Mouse (Mus musculus): ENCODE measurements around the gene Heatr5a. TPM values are rescaled to one million over a fixed set of nuclear protein-coding genes. Genes with fewer than 3 reads are reported as not detected.

Heatr5a gene
- polyA plus RNA-seq, 1 experiment, result 0.07 TPM

GRCm38 (mm10) chr12:51947498-51947945, 23.6 kb downstream of the Heatr5a start:
- no peaks in the 10 kb centered on the region for H3K4me1 ChIP-seq (ENCODE audit: control insufficient read depth)
- no peak overlapping the region for H3K4me3 ChIP-seq (replicated peaks)
- no peak for TF ChIP-seq TAL1 (IDR thresholded peaks at IDR 0.05; ENCODE audit: low read length)
- no peak for TF ChIP-seq GATA1 (IDR thresholded peaks at IDR 0.05; ENCODE audit: low read length)
- peaks cover 85% of the 10 kb centered on the region for H3K36me3 ChIP-seq (ENCODE audit: control insufficient read depth)
- H3K9me3 ChIP-seq (ENCODE audit: control insufficient read depth, low read length), result peaks cover 2% of the 10 kb centered on the region; the same call in 1 of the 2 replicates
- H3K27me3 ChIP-seq (ENCODE audit: control insufficient read depth), result no peaks in the 10 kb centered on the region

- no peak overlapping the region for H3K4me3 ChIP-seq (replicated peaks)
- no peak for TF ChIP-seq GATA1 (IDR thresholded peaks at IDR 0.05; ENCODE audit: low read length)
- TF ChIP-seq TAL1 (IDR thresholded peaks at IDR 0.05; ENCODE audit: low read length), result no peak
- H3K36me3 ChIP-seq (ENCODE audit: control insufficient read depth), result peaks cover 70% of the 10 kb centered on the region
- no peaks in the 10 kb centered on the region for H3K27me3 ChIP-seq (ENCODE audit: control insufficient read depth)
- H3K9me3 ChIP-seq (ENCODE audit: control insufficient read depth, low read length), result peaks cover 2% of the 10 kb centered on the region; the same call in 1 of the 2 replicates
- no peaks in the 10 kb centered on the region for H3K4me1 ChIP-seq (ENCODE audit: control insufficient read depth)
Measured at GRCm38 (mm10) chr12:51945331-51945730, 25.8 kb downstream of the Heatr5a start.

- Histone ChIP-seq H3K9me3 (ENCODE audit: control insufficient read depth, low read length) (no peaks in the 10 kb centered on the region), H3K4me1 (ENCODE audit: control insufficient read depth) (no peaks in the 10 kb centered on the region), H3K4me3 (replicated peaks) (no peak overlapping the region), H3K36me3 (ENCODE audit: control insufficient read depth) (peaks cover 61% of the 10 kb centered on the region), H3K27me3 (ENCODE audit: control insufficient read depth) (no peaks in the 10 kb centered on the region)
- no peak for TF ChIP-seq TAL1 (IDR thresholded peaks at IDR 0.05; ENCODE audit: low read length)
- no peak for TF ChIP-seq GATA1 (IDR thresholded peaks at IDR 0.05; ENCODE audit: low read length)
Measured at GRCm38 (mm10) chr12:51939848-51940247, 31.3 kb downstream of the Heatr5a start.

- H3K4me3 ChIP-seq (replicated peaks), result no peak overlapping the region
- no peak for TF ChIP-seq GATA1 (IDR thresholded peaks at IDR 0.05; ENCODE audit: low read length)
- no peak for TF ChIP-seq TAL1 (IDR thresholded peaks at IDR 0.05; ENCODE audit: low read length)
- H3K9me3 ChIP-seq (ENCODE audit: control insufficient read depth, low read length), result no peaks in the 10 kb centered on the region
- no peaks in the 10 kb centered on the region for H3K4me1 ChIP-seq (ENCODE audit: control insufficient read depth)
- H3K36me3 ChIP-seq (ENCODE audit: control insufficient read depth), result peaks cover 52% of the 10 kb centered on the region
- no peaks in the 10 kb centered on the region for H3K27me3 ChIP-seq (ENCODE audit: control insufficient read depth)
Measured at GRCm38 (mm10) chr12:51937938-51938337, 33.2 kb downstream of the Heatr5a start.

GRCm38 (mm10) chr12:51929630-51930029, 41.5 kb downstream of the Heatr5a start:
- TF ChIP-seq GATA1 (IDR thresholded peaks at IDR 0.05; ENCODE audit: low read length) (no peak), TAL1 (IDR thresholded peaks at IDR 0.05; ENCODE audit: low read length) (no peak)
- Histone ChIP-seq H3K4me1 (ENCODE audit: control insufficient read depth) (no peaks in the 10 kb centered on the region), H3K9me3 (ENCODE audit: control insufficient read depth, low read length) (no peaks in the 10 kb centered on the region), H3K27me3 (ENCODE audit: control insufficient read depth) (no peaks in the 10 kb centered on the region), H3K36me3 (ENCODE audit: control insufficient read depth) (peaks cover 38% of the 10 kb centered on the region), H3K4me3 (replicated peaks) (no peak overlapping the region)

- Histone ChIP-seq H3K4me3 (replicated peaks) (no peak overlapping the region), H3K4me1 (ENCODE audit: control insufficient read depth) (no peaks in the 10 kb centered on the region), H3K27me3 (ENCODE audit: control insufficient read depth) (no peaks in the 10 kb centered on the region), H3K9me3 (ENCODE audit: control insufficient read depth, low read length) (no peaks in the 10 kb centered on the region), H3K36me3 (ENCODE audit: control insufficient read depth) (peaks cover 89% of the 10 kb centered on the region)
- TF ChIP-seq TAL1 (IDR thresholded peaks at IDR 0.05; ENCODE audit: low read length) (no peak), GATA1 (IDR thresholded peaks at IDR 0.05; ENCODE audit: low read length) (no peak)
Measured at GRCm38 (mm10) chr12:51917191-51917590, 53.9 kb downstream of the Heatr5a start.

GRCm38 (mm10) chr12:51914903-51915670, 56.0 kb downstream of the Heatr5a start:
- no peak overlapping the region for H3K4me3 ChIP-seq (replicated peaks)
- TF ChIP-seq TAL1 (IDR thresholded peaks at IDR 0.05; ENCODE audit: low read length) (no peak), GATA1 (IDR thresholded peaks at IDR 0.05; ENCODE audit: low read length) (no peak)
- H3K36me3 ChIP-seq (ENCODE audit: control insufficient read depth), result peaks cover 80% of the 10 kb centered on the region
- H3K27me3 ChIP-seq (ENCODE audit: control insufficient read depth), result no peaks in the 10 kb centered on the region
- no peaks in the 10 kb centered on the region for H3K9me3 ChIP-seq (ENCODE audit: control insufficient read depth, low read length)
- no peaks in the 10 kb centered on the region for H3K4me1 ChIP-seq (ENCODE audit: control insufficient read depth)

GRCm38 (mm10) chr12:51909202-51909601, 61.9 kb downstream of the Heatr5a start:
- Histone ChIP-seq H3K27me3 (ENCODE audit: control insufficient read depth) (no peaks in the 10 kb centered on the region), H3K4me1 (ENCODE audit: control insufficient read depth) (no peaks in the 10 kb centered on the region), H3K36me3 (ENCODE audit: control insufficient read depth) (peaks cover 65% of the 10 kb centered on the region), H3K4me3 (replicated peaks) (no peak overlapping the region), H3K9me3 (ENCODE audit: control insufficient read depth, low read length) (no peaks in the 10 kb centered on the region)
- TF ChIP-seq GATA1 (IDR thresholded peaks at IDR 0.05; ENCODE audit: low read length), result no peak
- TF ChIP-seq TAL1 (IDR thresholded peaks at IDR 0.05; ENCODE audit: low read length), result no peak

- Histone ChIP-seq H3K4me3 (replicated peaks) (no peak overlapping the region), H3K36me3 (ENCODE audit: control insufficient read depth) (peaks cover 55% of the 10 kb centered on the region), H3K27me3 (ENCODE audit: control insufficient read depth) (no peaks in the 10 kb centered on the region), H3K4me1 (ENCODE audit: control insufficient read depth) (no peaks in the 10 kb centered on the region), H3K9me3 (ENCODE audit: control insufficient read depth, low read length) (no peaks in the 10 kb centered on the region)
- TF ChIP-seq GATA1 (IDR thresholded peaks at IDR 0.05; ENCODE audit: low read length) (no peak), TAL1 (IDR thresholded peaks at IDR 0.05; ENCODE audit: low read length) (no peak)
Measured at GRCm38 (mm10) chr12:51907543-51907942, 63.6 kb downstream of the Heatr5a start.
